Mouse (Mus musculus): ENCODE measurements around the gene Tmem145. TPM values are rescaled to one million over a fixed set of nuclear protein-coding genes. Genes with fewer than 3 reads are reported as not detected.

Gene Tmem145
- polyA plus RNA-seq, 1 experiment from 2014 or later = 1.7 TPM

GRCm38 (mm10) chr7:25268588-25268987 lies 37.3 kb upstream of the Tmem145 start:
- peak overlapping the region; percentile 80 for H3K9ac ChIP-seq (ENCODE audit: low read depth, low read length)
- 7% methylated on average over 7 of the region's 7 CpGs for WGBS
- peak overlapping the region; percentile 92 for H3K4me2 ChIP-seq (ENCODE audit: low read depth, low read length)
- H3K4me1 ChIP-seq (ENCODE audit: control insufficient read depth, insufficient read depth, low read length) = peaks cover 10% of the 10 kb centered on the region
- peaks cover 30% of the 10 kb centered on the region for H3K36me3 ChIP-seq (ENCODE audit: control insufficient read depth, insufficient read depth, low read length)
- no peaks in the 10 kb centered on the region for H3K27me3 ChIP-seq (replicated peaks; ENCODE audit: control insufficient read depth, insufficient read depth, low read length)
- H3K27ac ChIP-seq (replicated peaks; ENCODE audit: low read depth, low read length) = peak overlapping the region; percentile 75
- ATAC-seq (ENCODE audit: low read depth) (no peak), DNase-seq (ENCODE audit: low spot score) (no peak)
- H3K4me3 ChIP-seq (ENCODE audit: low read depth, low read length) = peak overlapping the region; percentile 69
- no peaks in the 10 kb centered on the region for H3K9me3 ChIP-seq (ENCODE audit: control insufficient read depth, low read length)

- H3K4me2 ChIP-seq (ENCODE audit: low read depth, low read length) = peak overlapping the region; percentile 92
- peak overlapping the region; percentile 69 for H3K4me3 ChIP-seq (ENCODE audit: low read depth, low read length)
- peaks cover 34% of the 10 kb centered on the region for H3K36me3 ChIP-seq (ENCODE audit: control insufficient read depth, insufficient read depth, low read length)
- DNase-seq (ENCODE audit: low spot score) = no peak
- peak overlapping the region; percentile 80 for H3K9ac ChIP-seq (ENCODE audit: low read depth, low read length)
- H3K27me3 ChIP-seq (replicated peaks; ENCODE audit: control insufficient read depth, insufficient read depth, low read length) = no peaks in the 10 kb centered on the region
- H3K9me3 ChIP-seq (ENCODE audit: control insufficient read depth, low read length) = no peaks in the 10 kb centered on the region
- 37% methylated on average over 4 of the region's 4 CpGs for WGBS
- ATAC-seq (ENCODE audit: low read depth) = no peak
- H3K27ac ChIP-seq (replicated peaks; ENCODE audit: low read depth, low read length) = peak overlapping the region; percentile 75; the same call in 1 of the 2 replicates
- peaks cover 11% of the 10 kb centered on the region for H3K4me1 ChIP-seq (ENCODE audit: control insufficient read depth, insufficient read depth, low read length)
Observed at GRCm38 (mm10) chr7:25269029-25269428, 36.9 kb upstream of the Tmem145 start.

GRCm38 (mm10) chr7:25269545-25270271 lies 36.2 kb upstream of the Tmem145 start:
- Histone ChIP-seq H3K27ac (replicated peaks; ENCODE audit: low read depth, low read length) (0 out of 2 replicates have a peak overlapping the region, but pooled peaks have one; percentile 75), H3K4me2 (ENCODE audit: low read depth, low read length) (peak overlapping the region; percentile 92), H3K36me3 (ENCODE audit: control insufficient read depth, insufficient read depth, low read length) (peaks cover 37% of the 10 kb centered on the region), H3K4me1 (ENCODE audit: control insufficient read depth, insufficient read depth, low read length) (peaks cover 17% of the 10 kb centered on the region), H3K9ac (ENCODE audit: low read depth, low read length) (peak overlapping the region; percentile 80; the same call in 1 of the 2 replicates), H3K27me3 (replicated peaks; ENCODE audit: control insufficient read depth, insufficient read depth, low read length) (no peaks in the 10 kb centered on the region), H3K9me3 (ENCODE audit: control insufficient read depth, low read length) (no peaks in the 10 kb centered on the region), H3K4me3 (ENCODE audit: low read depth, low read length) (peak overlapping the region; percentile 69)
- WGBS = 74% methylated on average over 8 of the region's 8 CpGs
- DNase-seq (ENCODE audit: low spot score) = no peak
- ATAC-seq (ENCODE audit: low read depth) = no peak

- Histone ChIP-seq H3K27me3 (replicated peaks; ENCODE audit: control insufficient read depth, insufficient read depth, low read length) (no peaks in the 10 kb centered on the region), H3K36me3 (ENCODE audit: control insufficient read depth, insufficient read depth, low read length) (peaks cover 49% of the 10 kb centered on the region), H3K4me2 (ENCODE audit: low read depth, low read length) (no peak overlapping the region), H3K27ac (replicated peaks; ENCODE audit: low read depth, low read length) (no peak overlapping the region), H3K4me1 (ENCODE audit: control insufficient read depth, insufficient read depth, low read length) (peaks cover 27% of the 10 kb centered on the region), H3K9ac (ENCODE audit: low read depth, low read length) (no peak overlapping the region), H3K4me3 (ENCODE audit: low read depth, low read length) (no peak overlapping the region), H3K9me3 (ENCODE audit: control insufficient read depth, low read length) (no peaks in the 10 kb centered on the region)
- no peak for ATAC-seq (ENCODE audit: low read depth)
- DNase-seq (ENCODE audit: low spot score) = no peak
- WGBS = 89% methylated on average over 34 of the region's 35 CpGs
Observed at GRCm38 (mm10) chr7:25270652-25271633, 35.0 kb upstream of the Tmem145 start.

- H3K9ac ChIP-seq (ENCODE audit: low read depth, low read length) = no peak overlapping the region
- H3K36me3 ChIP-seq (ENCODE audit: control insufficient read depth, insufficient read depth, low read length) = peaks cover 49% of the 10 kb centered on the region
- H3K4me1 ChIP-seq (ENCODE audit: control insufficient read depth, insufficient read depth, low read length) = peaks cover 29% of the 10 kb centered on the region
- WGBS = 87% methylated on average over 25 of the region's 30 CpGs
- no peak overlapping the region for H3K27ac ChIP-seq (replicated peaks; ENCODE audit: low read depth, low read length)
- no peak overlapping the region for H3K4me3 ChIP-seq (ENCODE audit: low read depth, low read length)
- H3K27me3 ChIP-seq (replicated peaks; ENCODE audit: control insufficient read depth, insufficient read depth, low read length) = no peaks in the 10 kb centered on the region
- H3K9me3 ChIP-seq (ENCODE audit: control insufficient read depth, low read length) = no peaks in the 10 kb centered on the region
- no peak for ATAC-seq (ENCODE audit: low read depth)
- no peak overlapping the region for H3K4me2 ChIP-seq (ENCODE audit: low read depth, low read length)
- DNase-seq (ENCODE audit: low spot score) = no peak
Observed at GRCm38 (mm10) chr7:25271651-25272444, 34.1 kb upstream of the Tmem145 start.

- Histone ChIP-seq H3K36me3 (ENCODE audit: control insufficient read depth, insufficient read depth, low read length) (peaks cover 49% of the 10 kb centered on the region), H3K9me3 (ENCODE audit: control insufficient read depth, low read length) (no peaks in the 10 kb centered on the region), H3K4me1 (ENCODE audit: control insufficient read depth, insufficient read depth, low read length) (peaks cover 33% of the 10 kb centered on the region), H3K27me3 (replicated peaks; ENCODE audit: control insufficient read depth, insufficient read depth, low read length) (no peaks in the 10 kb centered on the region), H3K27ac (replicated peaks; ENCODE audit: low read depth, low read length) (no peak overlapping the region), H3K9ac (ENCODE audit: low read depth, low read length) (no peak overlapping the region), H3K4me3 (ENCODE audit: low read depth, low read length) (no peak overlapping the region), H3K4me2 (ENCODE audit: low read depth, low read length) (no peak overlapping the region)
- DNase-seq (ENCODE audit: low spot score) = no peak
- ATAC-seq (ENCODE audit: low read depth) = no peak
- WGBS = 87% methylated on average over 35 of the region's 38 CpGs
Observed at GRCm38 (mm10) chr7:25272445-25273258, 33.3 kb upstream of the Tmem145 start.

GRCm38 (mm10) chr7:25273259-25274241 lies 32.4 kb upstream of the Tmem145 start:
- Histone ChIP-seq H3K4me3 (ENCODE audit: low read depth, low read length) (no peak overlapping the region), H3K9ac (ENCODE audit: low read depth, low read length) (0 out of 2 replicates have a peak overlapping the region, but pooled peaks have one; percentile 42), H3K27ac (replicated peaks; ENCODE audit: low read depth, low read length) (no peak overlapping the region), H3K4me2 (ENCODE audit: low read depth, low read length) (no peak overlapping the region), H3K36me3 (ENCODE audit: control insufficient read depth, insufficient read depth, low read length) (peaks cover 49% of the 10 kb centered on the region), H3K4me1 (ENCODE audit: control insufficient read depth, insufficient read depth, low read length) (peaks cover 35% of the 10 kb centered on the region), H3K27me3 (replicated peaks; ENCODE audit: control insufficient read depth, insufficient read depth, low read length) (no peaks in the 10 kb centered on the region), H3K9me3 (ENCODE audit: control insufficient read depth, low read length) (no peaks in the 10 kb centered on the region)
- ATAC-seq (ENCODE audit: low read depth) (no peak), DNase-seq (ENCODE audit: low spot score) (no peak)
- WGBS = 89% methylated on average over 22 of the region's 22 CpGs
